Mouse (Mus musculus) kidney, adult 2 months (tissue): Measurements from ENCODE around the gene Il17re.

Source experiments
- CTCF ChIP-seq: fragments of 200-500 bp; conservative IDR thresholded peaks from 2 replicates; pipeline ENCODE4 v1.5.1; 2011; ENCODE audit warnings: low read depth, mild to moderate bottlenecking, control low read depth, low read length, moderate library complexity, mixed read lengths; ENCODE audit not compliant: insufficient read depth, insufficient read length
- POLR2A ChIP-seq: fragments of 200-500 bp; IDR thresholded peaks from one replicate; pipeline ENCODE4 v1.6.1; 2011; ENCODE audit warnings: low read depth, low read length, control low read depth

DNA sequence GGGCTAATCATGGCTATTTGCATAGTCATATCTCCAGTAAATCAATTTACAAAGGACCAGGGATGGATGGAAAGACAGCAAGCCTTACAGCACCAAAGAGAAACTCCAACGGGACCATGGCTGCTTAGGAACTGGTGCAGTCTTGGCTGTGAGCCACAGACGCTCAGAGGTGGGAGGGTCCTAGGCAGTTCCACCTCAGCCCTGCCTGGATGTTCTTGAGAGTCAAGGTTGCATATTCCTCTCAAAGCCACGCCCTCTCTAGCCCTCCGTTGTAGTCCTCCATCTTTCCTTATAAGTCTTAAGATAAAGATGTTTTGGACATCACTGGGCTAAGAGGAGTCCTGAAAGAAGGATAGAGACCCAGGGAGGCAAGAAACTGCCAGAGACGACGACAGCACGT lies 5.8 kb downstream of the Il17re start:
- TF ChIP-seq CTCF = no peak
- no peak for TF ChIP-seq POLR2A
